Comparison of ENCODE assay signal across 8 mouse cellular contexts in the genomic region with DNA sequence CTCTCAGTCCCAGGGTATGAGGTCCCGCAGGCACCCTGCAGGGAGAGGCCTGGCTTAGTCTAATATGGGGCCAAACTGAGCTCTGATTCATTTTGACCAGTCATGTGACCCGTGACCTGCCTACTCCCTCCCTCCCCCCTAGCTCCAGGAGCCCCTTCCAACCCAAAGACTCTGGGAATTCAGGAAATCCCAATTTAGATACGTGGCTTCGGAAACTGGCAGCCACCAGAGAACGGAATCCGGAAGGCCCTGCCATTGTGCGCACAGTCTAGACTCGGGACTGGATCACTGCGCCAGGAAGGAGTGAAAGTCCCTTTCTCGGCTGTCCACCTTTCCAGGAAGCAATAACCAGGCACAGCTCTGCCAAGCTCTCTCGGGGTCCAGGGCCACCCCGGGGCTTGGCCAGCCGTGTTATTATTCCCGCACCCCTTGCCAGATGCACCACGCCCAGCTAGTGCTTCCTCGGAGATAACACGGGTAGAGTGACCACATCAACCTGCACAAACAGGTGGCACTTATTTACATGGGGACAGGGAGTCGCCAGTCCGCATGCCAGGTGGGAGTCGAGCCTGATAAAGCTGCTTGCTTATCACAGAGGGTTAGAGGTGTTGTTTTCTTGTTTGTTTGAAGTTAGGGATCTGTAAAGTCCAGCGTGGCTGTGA.
DNase-seq lines count a peak whose midpoint lies in the region; ATAC-seq and TF ChIP-seq lines count a peak whose summit lies in the region.

No protein-coding gene starts in this region.

- H3K27me3 ChIP-seq in lung, embryonic 14.5 days (ENCODE audit: insufficient read depth, low read length), result 0 out of 2 replicates have a peak, but pooled peaks cover under 1% of the 10 kb centered on the region

- no peak for TF ChIP-seq CTCF in lung, embryonic 14.5 days (IDR thresholded peaks at IDR 0.05; ENCODE audit: low read depth)

- H3K9ac ChIP-seq in lung, embryonic 14.5 days, result no peak overlapping the region

- H3K27ac ChIP-seq in lung, embryonic 14.5 days (ENCODE audit: low read depth), result peak overlapping the region; percentile 6; the same call in 1 of the 2 replicates

- H3K4me3 ChIP-seq in lung, embryonic 14.5 days (ENCODE audit: low read depth, low read length), result no peak overlapping the region

- H3K4me2 ChIP-seq in lung, embryonic 14.5 days, result peak overlapping the region; percentile 36

- 38% methylated on average over 21 of the region's 21 CpGs for WGBS in lung, embryonic 14.5 days

- intact Hi-C loops in gastrocnemius, postnatal 14 days (cut with DNase I; ENCODE audit: low total_unique reads), result no loop called here
- intact Hi-C loops in left cerebral cortex, postnatal 25 days (cut with DNase I), result no loop called here

- no peaks in the 10 kb centered on the region for H3K36me3 ChIP-seq in lung, embryonic 14.5 days (ENCODE audit: insufficient read depth)

- H3K9me3 ChIP-seq in lung, embryonic 14.5 days (ENCODE audit: low read depth, low read length), result no peaks in the 10 kb centered on the region

- ATAC-seq in lung, embryonic 14.5 days (ENCODE audit: insufficient read depth), result peak; percentile 45; the same call in 1 of the 2 replicates

- DNase-seq in adrenal gland, postnatal 36 days, result peak; percentile 46 to 62
- peak; percentile 32 for DNase-seq in gastrocnemius, postnatal 14 days
- peak; percentile 66 for DNase-seq in kidney, adult 18-20 months
- DNase-seq in lung, embryonic 14.5 days, result peak; percentile 65
- no peak for DNase-seq in thymus, postnatal 25 days
- no peak for DNase-seq in embryo, embryonic 10 days (ENCODE audit: low spot score)
- no peak for DNase-seq in left cerebral cortex, postnatal 25 days (ENCODE audit: low spot score in 2 of 2)
- DNase-seq in cerebellum, adult 18-20 months, result no peak

- peaks cover 25% of the 10 kb centered on the region for H3K4me1 ChIP-seq in lung, embryonic 14.5 days (ENCODE audit: insufficient read depth)

Comparison
In these comparisons a context has a peak if more than half of its experiments do, and no peak if none do; other contexts are left out.
1. DNase-seq: peak in adrenal gland, postnatal 36 days (2 of 2), gastrocnemius, postnatal 14 days (single experiment), kidney, adult 18-20 months (single experiment) and lung, embryonic 14.5 days (single experiment); none in thymus, postnatal 25 days (single experiment), embryo, embryonic 10 days (single experiment), left cerebral cortex, postnatal 25 days (0 of 2) and cerebellum, adult 18-20 months (0 of 2).